Mouse (Mus musculus): ENCODE data around the gene Crybb2. TPM values are rescaled to one million over a fixed set of nuclear protein-coding genes. Genes with fewer than 3 reads are reported as not detected.

Crybb2 gene
- polyA plus RNA-seq, 1 experiment from 2014 or later: not detected

DNA sequence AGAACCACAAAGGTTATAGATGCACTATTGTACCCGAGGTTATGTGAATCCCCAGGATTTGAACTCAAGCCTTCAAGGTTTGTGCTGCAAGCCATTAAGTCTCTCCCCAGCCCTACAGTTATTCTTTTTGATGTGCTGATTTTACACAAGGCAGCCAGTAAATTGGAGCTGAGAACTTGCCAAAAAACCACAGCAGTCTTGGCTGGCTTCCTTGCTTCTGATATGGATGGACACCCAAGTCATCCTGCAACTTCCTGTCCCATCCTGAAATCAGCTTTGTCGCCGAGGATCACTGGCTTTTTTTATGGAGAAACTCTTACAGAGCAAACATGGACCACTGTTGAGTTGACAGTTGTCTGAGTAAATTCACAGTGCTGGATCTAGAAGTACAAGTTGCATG lies 39.8 kb downstream of the Crybb2 start:
- H3K27ac ChIP-seq: no peak overlapping the region
- WGBS: 74% methylated on average over 3 of the region's 3 CpGs
- no peak for ATAC-seq (ENCODE audit: insufficient number of reproducible peaks, insufficient read depth, low FRiP score, low TSS enrichment, low read depth)
- H3K9ac ChIP-seq: no peak overlapping the region
- H3K4me3 ChIP-seq: no peak overlapping the region
- no peaks in the 10 kb centered on the region for H3K9me3 ChIP-seq
- peaks cover 15% of the 10 kb centered on the region for H3K4me1 ChIP-seq
- peaks cover 8% of the 10 kb centered on the region; the same call in 1 of the 2 replicates for H3K27me3 ChIP-seq
- H3K4me2 ChIP-seq: no peak overlapping the region
- no peaks in the 10 kb centered on the region for H3K36me3 ChIP-seq

GRCm38 (mm10) chr5:113026706-113027105 lies 43.2 kb downstream of the Crybb2 start:
- Histone ChIP-seq H3K27ac (no peak overlapping the region), H3K4me1 (peaks cover 12% of the 10 kb centered on the region), H3K27me3 (peaks cover 2% of the 10 kb centered on the region; the same call in 1 of the 2 replicates), H3K36me3 (no peaks in the 10 kb centered on the region), H3K4me3 (no peak overlapping the region), H3K4me2 (no peak overlapping the region), H3K9me3 (no peaks in the 10 kb centered on the region), H3K9ac (no peak overlapping the region)
- 83% methylated on average over 5 of the region's 5 CpGs for WGBS
- no peak for ATAC-seq (ENCODE audit: insufficient number of reproducible peaks, insufficient read depth, low FRiP score, low TSS enrichment, low read depth)

DNA sequence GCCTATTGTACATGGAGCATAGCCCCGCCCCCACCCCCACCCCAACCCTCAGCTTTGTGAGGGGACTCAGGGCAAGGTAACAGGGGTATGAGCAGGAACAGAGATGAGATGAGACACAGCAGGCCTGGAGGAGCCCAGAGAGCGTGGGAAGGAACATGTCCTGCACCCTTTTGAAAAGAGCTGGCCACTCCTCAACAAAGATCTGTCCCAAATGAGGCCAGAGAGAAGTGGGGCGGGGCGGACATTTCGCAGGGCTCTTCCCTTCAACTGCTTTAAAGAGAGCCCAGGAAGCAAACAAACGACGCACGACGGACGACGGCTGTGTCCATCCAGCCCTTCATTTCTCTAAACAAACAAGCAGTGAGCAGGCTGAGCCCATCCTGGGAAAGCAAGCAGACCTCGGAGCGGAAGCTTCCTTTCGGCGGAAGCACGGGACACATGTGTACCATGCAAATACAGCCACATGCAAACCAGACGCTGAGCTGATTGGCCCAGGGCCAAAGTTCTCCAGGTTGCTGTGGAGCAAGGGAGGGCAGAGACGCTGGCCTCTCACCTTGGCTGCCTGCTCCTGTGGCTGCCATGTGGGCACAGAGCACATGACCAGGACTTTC lies 45.7 kb downstream of the Crybb2 start:
- Histone ChIP-seq H3K36me3 (no peaks in the 10 kb centered on the region), H3K4me1 (peaks cover 8% of the 10 kb centered on the region), H3K9me3 (no peaks in the 10 kb centered on the region), H3K9ac (0 out of 2 replicates have a peak overlapping the region, but pooled peaks have one; percentile 11), H3K4me2 (peak overlapping the region; percentile 41), H3K27ac (0 out of 2 replicates have a peak overlapping the region, but pooled peaks have one; percentile 39), H3K4me3 (no peak overlapping the region), H3K27me3 (no peaks in the 10 kb centered on the region)
- 35% methylated on average over 18 of the region's 18 CpGs for WGBS
- ATAC-seq (ENCODE audit: insufficient number of reproducible peaks, insufficient read depth, low FRiP score, low TSS enrichment, low read depth): no peak

GRCm38 (mm10) chr5:113018190-113018589 lies 51.7 kb downstream of the Crybb2 start:
- H3K4me2 ChIP-seq: no peak overlapping the region
- no peaks in the 10 kb centered on the region for H3K9me3 ChIP-seq
- WGBS: 60% methylated on average over 8 of the region's 8 CpGs
- H3K4me3 ChIP-seq: no peak overlapping the region
- H3K36me3 ChIP-seq: no peaks in the 10 kb centered on the region
- no peaks in the 10 kb centered on the region for H3K27me3 ChIP-seq
- no peak overlapping the region for H3K27ac ChIP-seq
- ATAC-seq (ENCODE audit: insufficient number of reproducible peaks, insufficient read depth, low FRiP score, low TSS enrichment, low read depth): no peak
- H3K4me1 ChIP-seq: peaks cover 23% of the 10 kb centered on the region
- H3K9ac ChIP-seq: no peak overlapping the region

GRCm38 (mm10) chr5:113017004-113017403 lies 52.9 kb downstream of the Crybb2 start:
- peaks cover 23% of the 10 kb centered on the region for H3K4me1 ChIP-seq
- ATAC-seq (ENCODE audit: insufficient number of reproducible peaks, insufficient read depth, low FRiP score, low TSS enrichment, low read depth): no peak
- no peak overlapping the region for H3K27ac ChIP-seq
- H3K36me3 ChIP-seq: no peaks in the 10 kb centered on the region
- no peaks in the 10 kb centered on the region for H3K9me3 ChIP-seq
- H3K27me3 ChIP-seq: no peaks in the 10 kb centered on the region
- H3K4me2 ChIP-seq: no peak overlapping the region
- H3K9ac ChIP-seq: no peak overlapping the region
- no peak overlapping the region for H3K4me3 ChIP-seq
- 85% methylated on average over 1 of the region's 1 CpGs for WGBS

- ATAC-seq (ENCODE audit: insufficient number of reproducible peaks, insufficient read depth, low FRiP score, low TSS enrichment, low read depth): peak; percentile 64; the same call in 1 of the 2 replicates
- Histone ChIP-seq H3K4me3 (peak within 1 kb of the TSS; percentile 67), H3K9me3 (no peaks in the 10 kb centered on the region), H3K36me3 (no peaks in the 10 kb centered on the region), H3K4me1 (peaks cover 36% of the 10 kb centered on the region), H3K27ac (peak within 1 kb of the TSS; percentile 7; the same call in 1 of the 2 replicates), H3K27me3 (no peaks in the 10 kb centered on the region), H3K4me2 (peak within 1 kb of the TSS; percentile 78), H3K9ac (peak within 1 kb of the TSS; percentile 83)
- WGBS: 7% methylated on average over 29 of the region's 52 CpGs
Observed at GRCm38 (mm10) chr5:113015236-113016061, 54.5 kb downstream of the Crybb2 start, which contains the start of gene Grk3. Grk3 (minus strand) TSS chr5:113015791.

DNA sequence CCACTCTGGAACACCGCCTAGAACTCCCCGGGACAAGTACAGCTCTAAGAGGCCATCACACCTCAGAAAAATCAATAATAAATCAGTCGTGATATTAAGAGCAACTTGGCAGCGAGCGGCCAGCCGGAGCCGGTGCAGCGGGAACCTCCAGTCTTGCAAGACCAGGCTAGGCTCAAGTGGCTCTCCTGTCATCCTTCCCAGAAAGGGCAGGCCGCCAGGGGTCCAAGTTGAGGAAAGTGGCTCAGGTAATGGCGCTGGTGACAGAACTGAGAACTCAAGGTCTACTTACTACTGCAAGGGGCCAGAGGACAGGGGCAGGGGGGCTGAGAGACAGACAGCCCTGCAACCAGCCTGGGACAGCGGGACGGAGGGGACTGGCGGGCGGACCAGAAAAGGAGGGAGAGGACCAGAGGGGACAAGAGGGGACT lies 55.1 kb downstream of the Crybb2 start:
- ATAC-seq (ENCODE audit: insufficient number of reproducible peaks, insufficient read depth, low FRiP score, low TSS enrichment, low read depth): no peak; the same call in 1 of the 2 replicates
- peak overlapping the region; percentile 83 for H3K9ac ChIP-seq
- H3K27ac ChIP-seq: peak overlapping the region; percentile 7; the same call in 1 of the 2 replicates
- H3K4me2 ChIP-seq: peak overlapping the region; percentile 78
- no peaks in the 10 kb centered on the region for H3K36me3 ChIP-seq
- WGBS: 2% methylated on average over 14 of the region's 14 CpGs
- no peaks in the 10 kb centered on the region for H3K27me3 ChIP-seq
- H3K4me1 ChIP-seq: peaks cover 36% of the 10 kb centered on the region
- H3K9me3 ChIP-seq: no peaks in the 10 kb centered on the region
- H3K4me3 ChIP-seq: peak overlapping the region; percentile 67

DNA sequence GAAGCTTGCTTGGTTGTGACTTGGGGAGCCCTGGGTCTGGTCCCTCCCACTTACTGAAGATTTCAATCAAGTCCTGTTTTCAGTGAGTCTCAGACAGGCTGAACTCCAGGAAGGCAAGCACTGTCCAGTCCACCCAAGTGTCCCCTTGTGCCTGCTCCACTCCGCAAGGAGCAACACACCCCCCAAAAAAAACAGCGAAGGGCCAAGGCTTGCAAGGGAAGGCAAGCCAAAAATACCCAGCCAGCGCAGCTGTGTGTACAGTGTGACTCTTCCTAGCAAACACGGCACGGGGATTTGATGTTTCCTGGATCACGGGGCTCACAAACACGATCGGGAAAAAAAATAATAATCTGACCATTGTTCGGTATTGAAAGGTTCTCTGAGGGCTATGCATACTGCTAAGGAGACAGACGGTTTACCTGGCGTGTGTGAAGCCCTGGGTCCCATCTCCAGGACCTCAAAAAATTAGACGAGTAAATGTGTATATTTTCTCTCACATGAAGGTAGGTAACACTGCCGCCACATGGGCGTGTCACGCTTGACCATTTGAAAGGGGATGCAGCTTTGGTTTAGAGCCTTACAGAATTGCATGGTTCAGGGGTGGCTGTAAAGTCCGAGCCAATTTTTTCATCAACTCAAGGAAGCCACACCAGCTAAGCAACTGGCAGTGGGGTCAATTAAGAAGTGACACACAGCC lies 55.7 kb downstream of the Crybb2 start:
- ATAC-seq (ENCODE audit: insufficient number of reproducible peaks, insufficient read depth, low FRiP score, low TSS enrichment, low read depth): no peak
- H3K9ac ChIP-seq: peak overlapping the region; percentile 83
- peak overlapping the region; percentile 78 for H3K4me2 ChIP-seq
- WGBS: 62% methylated on average over 16 of the region's 16 CpGs
- peak overlapping the region; percentile 67 for H3K4me3 ChIP-seq
- H3K27me3 ChIP-seq: no peaks in the 10 kb centered on the region
- no peaks in the 10 kb centered on the region for H3K9me3 ChIP-seq
- no peaks in the 10 kb centered on the region for H3K36me3 ChIP-seq
- H3K4me1 ChIP-seq: peaks cover 39% of the 10 kb centered on the region
- no peak overlapping the region for H3K27ac ChIP-seq

- Histone ChIP-seq H3K4me1 (peaks cover 39% of the 10 kb centered on the region), H3K4me2 (no peak overlapping the region), H3K9ac (no peak overlapping the region), H3K9me3 (no peaks in the 10 kb centered on the region), H3K36me3 (no peaks in the 10 kb centered on the region), H3K27ac (no peak overlapping the region), H3K4me3 (no peak overlapping the region), H3K27me3 (no peaks in the 10 kb centered on the region)
- ATAC-seq (ENCODE audit: insufficient number of reproducible peaks, insufficient read depth, low FRiP score, low TSS enrichment, low read depth): no peak
- 90% methylated on average over 10 of the region's 10 CpGs for WGBS
Observed at GRCm38 (mm10) chr5:113011926-113012325, 58.0 kb downstream of the Crybb2 start.

DNA sequence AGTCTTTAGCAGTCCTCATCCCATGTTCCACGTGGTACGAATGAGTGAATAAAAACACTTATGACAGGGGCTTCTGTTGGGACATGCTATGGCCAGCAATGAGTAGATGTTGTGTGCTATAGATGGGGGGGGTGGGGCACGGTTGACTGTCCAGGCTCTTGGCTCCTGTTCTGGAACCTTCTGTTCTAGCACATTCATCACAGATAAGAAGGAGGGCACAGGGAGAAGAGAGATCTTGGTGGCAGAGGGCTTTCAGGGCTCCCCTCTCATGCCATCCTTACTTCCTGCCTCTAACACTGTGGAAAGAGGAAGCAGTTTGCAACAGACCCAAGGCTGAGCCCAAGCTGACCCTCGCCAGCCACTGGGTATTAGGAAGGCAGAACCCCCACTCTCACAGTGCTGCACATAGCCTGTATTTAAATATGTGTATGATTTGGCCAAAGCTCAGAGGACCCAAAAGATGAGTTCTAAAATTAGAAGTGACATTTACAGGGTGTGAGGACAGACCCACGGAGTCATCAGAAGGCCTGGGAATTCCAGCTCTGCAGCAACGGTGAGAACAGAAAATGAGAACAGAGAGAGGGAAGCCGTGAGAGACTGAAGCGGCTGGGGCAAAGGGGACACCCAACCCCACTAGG lies 60.6 kb downstream of the Crybb2 start:
- peaks cover 26% of the 10 kb centered on the region for H3K4me1 ChIP-seq
- H3K9me3 ChIP-seq: no peaks in the 10 kb centered on the region
- ATAC-seq (ENCODE audit: insufficient number of reproducible peaks, insufficient read depth, low FRiP score, low TSS enrichment, low read depth): no peak
- H3K27me3 ChIP-seq: no peaks in the 10 kb centered on the region
- no peak overlapping the region for H3K9ac ChIP-seq
- 85% methylated on average over 8 of the region's 8 CpGs for WGBS
- H3K36me3 ChIP-seq: no peaks in the 10 kb centered on the region
- H3K4me3 ChIP-seq: no peak overlapping the region
- no peak overlapping the region for H3K27ac ChIP-seq
- no peak overlapping the region for H3K4me2 ChIP-seq

GRCm38 (mm10) chr5:113008496-113008895 lies 61.4 kb downstream of the Crybb2 start:
- ATAC-seq (ENCODE audit: insufficient number of reproducible peaks, insufficient read depth, low FRiP score, low TSS enrichment, low read depth): no peak
- no peaks in the 10 kb centered on the region for H3K9me3 ChIP-seq
- H3K4me3 ChIP-seq: no peak overlapping the region
- H3K27ac ChIP-seq: no peak overlapping the region
- H3K36me3 ChIP-seq: no peaks in the 10 kb centered on the region
- WGBS: 90% methylated on average over 2 of the region's 2 CpGs
- no peak overlapping the region for H3K9ac ChIP-seq
- H3K4me1 ChIP-seq: peaks cover 18% of the 10 kb centered on the region
- H3K4me2 ChIP-seq: no peak overlapping the region
- no peaks in the 10 kb centered on the region for H3K27me3 ChIP-seq

Measured in embryonic facial prominence, embryonic 13.5 days (tissue).